Mouse (Mus musculus): ENCODE measurements around the gene Olah.

DNA sequence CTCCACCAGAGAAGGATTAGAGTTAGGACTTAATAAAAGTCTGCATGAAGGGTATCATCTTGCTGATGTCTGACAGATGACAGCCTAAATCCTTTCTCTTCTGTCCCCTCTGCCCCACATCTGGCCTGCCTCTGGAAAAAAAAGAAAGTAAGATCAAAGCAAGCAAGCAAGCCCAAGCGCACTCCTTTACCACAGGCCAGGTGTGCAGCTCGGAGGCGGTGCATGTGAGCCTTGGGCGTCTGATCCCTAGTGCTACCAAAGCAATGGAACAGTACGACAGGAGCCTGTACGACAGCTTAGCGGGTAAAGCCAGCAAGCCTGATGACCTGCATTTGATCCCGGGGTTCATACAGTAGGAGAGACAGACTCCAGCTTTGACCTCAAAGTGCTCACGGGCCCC lies 33.9 kb upstream of the Olah start:
- TF ChIP-seq POLR2A (IDR thresholded peaks at IDR 0.05; ENCODE audit: control insufficient read depth, low read depth, low read length) (no peak), CTCF (IDR thresholded peaks at IDR 0.05; ENCODE audit: control insufficient read depth, insufficient read depth, insufficient replicate concordance, low read depth, low read length) (no peak)

Data from testis, adult 2 months (tissue).